Mouse (Mus musculus): ENCODE measurements around the gene Tmem95. TPM values are rescaled to one million over a fixed set of nuclear protein-coding genes. Genes with fewer than 3 reads are reported as not detected.

The Tmem95 gene
- total RNA-seq, 2 experiments from 2014 or later: not detected

GRCm38 (mm10) chr11:69912716-69913530 lies 35.1 kb upstream of the Tmem95 start:
- no peak for ATAC-seq (replicated peaks; ENCODE audit: low FRiP score, low TSS enrichment, poor library complexity, severe bottlenecking)

- no peak for ATAC-seq (replicated peaks; ENCODE audit: low FRiP score, low TSS enrichment, poor library complexity, severe bottlenecking)
Measured at GRCm38 (mm10) chr11:69911701-69912100, 33.9 kb upstream of the Tmem95 start.

- no peak for ATAC-seq (replicated peaks; ENCODE audit: low FRiP score, low TSS enrichment, poor library complexity, severe bottlenecking)
Measured at GRCm38 (mm10) chr11:69910781-69911560, 33.2 kb upstream of the Tmem95 start.

GRCm38 (mm10) chr11:69910177-69910576 lies 32.4 kb upstream of the Tmem95 start:
- ATAC-seq (replicated peaks; ENCODE audit: low FRiP score, low TSS enrichment, poor library complexity, severe bottlenecking): no peak

- no peak for ATAC-seq (replicated peaks; ENCODE audit: low FRiP score, low TSS enrichment, poor library complexity, severe bottlenecking)
Measured at GRCm38 (mm10) chr11:69909174-69909573, 31.4 kb upstream of the Tmem95 start.

- no peak for ATAC-seq (replicated peaks; ENCODE audit: low FRiP score, low TSS enrichment, poor library complexity, severe bottlenecking)
Measured at GRCm38 (mm10) chr11:69908645-69909044, 30.8 kb upstream of the Tmem95 start.

- no peak for ATAC-seq (replicated peaks; ENCODE audit: low FRiP score, low TSS enrichment, poor library complexity, severe bottlenecking)
Measured at GRCm38 (mm10) chr11:69904311-69904710, 26.5 kb upstream of the Tmem95 start.

GRCm38 (mm10) chr11:69902972-69903371 lies 25.2 kb upstream of the Tmem95 start:
- no peak for ATAC-seq (replicated peaks; ENCODE audit: low FRiP score, low TSS enrichment, poor library complexity, severe bottlenecking)

GRCm38 (mm10) chr11:69901993-69902392 lies 24.2 kb upstream of the Tmem95 start:
- ATAC-seq (replicated peaks; ENCODE audit: low FRiP score, low TSS enrichment, poor library complexity, severe bottlenecking): no peak

- peak; percentile 76 for ATAC-seq (replicated peaks; ENCODE audit: low FRiP score, low TSS enrichment, poor library complexity, severe bottlenecking)
Measured at GRCm38 (mm10) chr11:69901406-69901846, 23.6 kb upstream of the Tmem95 start.

GRCm38 (mm10) chr11:69900471-69901405 lies 22.9 kb upstream of the Tmem95 start, which contains the start of the genes 2810408A11Rik and Neurl4:
Gene 2810408A11Rik, minus strand, starts transcription at chr11:69900987.
Gene Neurl4, plus strand, starts transcription at chr11:69901072.
- peak; percentile 87 for ATAC-seq (replicated peaks; ENCODE audit: low FRiP score, low TSS enrichment, poor library complexity, severe bottlenecking)

- no peak for ATAC-seq (replicated peaks; ENCODE audit: low FRiP score, low TSS enrichment, poor library complexity, severe bottlenecking)
Measured at GRCm38 (mm10) chr11:69899870-69900269, 22.1 kb upstream of the Tmem95 start.

GRCm38 (mm10) chr11:69895291-69895690 lies 17.5 kb upstream of the Tmem95 start, which contains the start of gene Acap1:
Gene Acap1, minus strand, starts transcription at chr11:69895539.
- ATAC-seq (replicated peaks; ENCODE audit: low FRiP score, low TSS enrichment, poor library complexity, severe bottlenecking): peak; percentile 52; the same call in 1 of the 2 replicates

GRCm38 (mm10) chr11:69894671-69895070 lies 16.9 kb upstream of the Tmem95 start:
- ATAC-seq (replicated peaks; ENCODE audit: low FRiP score, low TSS enrichment, poor library complexity, severe bottlenecking): 0 out of 2 replicates have a peak, but pooled peaks have one; percentile 23

GRCm38 (mm10) chr11:69891482-69891881 lies 13.7 kb upstream of the Tmem95 start:
- peak; percentile 70 for ATAC-seq (replicated peaks; ENCODE audit: low FRiP score, low TSS enrichment, poor library complexity, severe bottlenecking)

GRCm38 (mm10) chr11:69886907-69887635 lies 9.3 kb upstream of the Tmem95 start:
- peak; percentile 61 for ATAC-seq (replicated peaks; ENCODE audit: low FRiP score, low TSS enrichment, poor library complexity, severe bottlenecking)

GRCm38 (mm10) chr11:69884663-69885062 lies 6.8 kb upstream of the Tmem95 start:
- no peak for ATAC-seq (replicated peaks; ENCODE audit: low FRiP score, low TSS enrichment, poor library complexity, severe bottlenecking)

GRCm38 (mm10) chr11:69884240-69884639 lies 6.4 kb upstream of the Tmem95 start:
- ATAC-seq (replicated peaks; ENCODE audit: low FRiP score, low TSS enrichment, poor library complexity, severe bottlenecking): no peak
